Mouse (Mus musculus): ENCODE results near the gene Frmd7. TPM values are rescaled to one million over a fixed set of nuclear protein-coding genes. Genes with fewer than 3 reads are reported as not detected.

Frmd7 gene
- total and polyA plus RNA-seq, 3 experiments, result not detected

DNA sequence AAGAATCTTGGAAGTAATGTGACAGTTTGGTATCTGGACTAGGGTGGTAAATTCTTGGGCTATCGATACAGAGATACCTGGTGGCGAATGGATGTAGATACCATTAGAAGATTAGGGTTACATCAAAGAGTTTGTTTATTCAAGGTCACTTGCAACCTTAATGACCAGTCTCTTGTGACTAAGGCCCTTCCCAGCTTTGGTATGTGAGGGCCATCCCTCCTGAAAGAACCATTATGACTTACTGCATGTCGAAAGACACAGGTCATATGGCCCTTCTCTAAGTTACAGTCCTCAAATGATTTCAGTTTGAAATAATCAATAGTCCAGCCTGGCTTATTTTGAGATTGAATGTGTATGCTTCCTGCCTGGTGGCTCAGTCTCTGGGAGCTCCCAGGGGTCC is 5.4 kb downstream of the Frmd7 start:
- H3K9me3 ChIP-seq (replicated peaks), result no peaks in the 10 kb centered on the region
- H3K4me1 ChIP-seq (ENCODE audit: insufficient read depth, low read depth, low read length), result peaks cover 6% of the 10 kb centered on the region; the same call in 1 of the 2 replicates
- no peaks in the 10 kb centered on the region for H3K36me3 ChIP-seq (replicated peaks)
- TF ChIP-seq TAL1 (conservative IDR thresholded peaks at IDR 0.05; ENCODE audit: low read depth, low read length) (no peak), GATA2 (IDR thresholded peaks at IDR 0.05; ENCODE audit: borderline replicate concordance, low read depth, low read length) (no peak), CTCF (IDR thresholded peaks at IDR 0.05; ENCODE audit: low read depth, low read length) (no peak), GATA1 (IDR thresholded peaks at IDR 0.05; ENCODE audit: borderline replicate concordance, low read length) (no peak), POLR2AphosphoS5 (IDR thresholded peaks at IDR 0.05; ENCODE audit: insufficient replicate concordance, low read depth, low read length) (no peak)
- no peak overlapping the region for H3K4me3 ChIP-seq (ENCODE audit: low read depth, low read length)
- H3K27me3 ChIP-seq (ENCODE audit: insufficient read depth, low read length), result no peaks in the 10 kb centered on the region
- DNase-seq (ENCODE audit: low spot score) (no peak), ATAC-seq (ENCODE audit: extremely low read depth, insufficient number of reproducible peaks, low FRiP score, poor library complexity, severe bottlenecking) (no peak)

DNA sequence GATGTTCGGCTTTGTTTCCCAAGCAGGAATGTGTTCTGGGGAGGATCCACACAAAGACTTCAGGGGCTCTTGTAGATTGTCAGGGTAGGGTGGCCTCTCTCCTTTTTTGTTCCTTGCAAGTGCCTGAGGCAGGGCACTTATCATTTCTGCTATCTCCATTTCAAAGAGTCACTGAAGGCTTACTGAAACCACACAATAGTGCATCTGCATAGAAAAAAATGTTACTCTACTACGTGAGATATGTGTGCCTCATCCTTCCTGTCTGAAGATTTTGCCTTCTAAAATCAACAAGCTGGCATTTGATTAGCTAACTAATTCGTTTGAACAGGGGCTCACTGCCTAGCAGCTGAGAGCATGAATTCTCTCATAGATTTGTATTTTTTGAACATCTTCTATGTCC is 12.2 kb downstream of the Frmd7 start:
- Histone ChIP-seq H3K36me3 (replicated peaks) (no peaks in the 10 kb centered on the region), H3K4me3 (ENCODE audit: low read depth, low read length) (no peak overlapping the region; the same call in 1 of the 2 replicates), H3K4me1 (ENCODE audit: insufficient read depth, low read depth, low read length) (peaks cover 38% of the 10 kb centered on the region), H3K27me3 (ENCODE audit: insufficient read depth, low read length) (no peaks in the 10 kb centered on the region), H3K9me3 (replicated peaks) (no peaks in the 10 kb centered on the region)
- no peak for DNase-seq (ENCODE audit: low spot score)
- ATAC-seq (ENCODE audit: extremely low read depth, insufficient number of reproducible peaks, low FRiP score, poor library complexity, severe bottlenecking), result peak; percentile 32; the same call in 1 of the 2 replicates
- TF ChIP-seq TAL1 (conservative IDR thresholded peaks at IDR 0.05; ENCODE audit: low read depth, low read length), result no peak
- no peak for TF ChIP-seq GATA1 (IDR thresholded peaks at IDR 0.05; ENCODE audit: borderline replicate concordance, low read length)
- no peak for TF ChIP-seq POLR2AphosphoS5 (IDR thresholded peaks at IDR 0.05; ENCODE audit: insufficient replicate concordance, low read depth, low read length)
- TF ChIP-seq GATA2 (IDR thresholded peaks at IDR 0.05; ENCODE audit: borderline replicate concordance, low read depth, low read length), result no peak
- TF ChIP-seq CTCF (IDR thresholded peaks at IDR 0.05; ENCODE audit: low read depth, low read length), result no peak

DNA sequence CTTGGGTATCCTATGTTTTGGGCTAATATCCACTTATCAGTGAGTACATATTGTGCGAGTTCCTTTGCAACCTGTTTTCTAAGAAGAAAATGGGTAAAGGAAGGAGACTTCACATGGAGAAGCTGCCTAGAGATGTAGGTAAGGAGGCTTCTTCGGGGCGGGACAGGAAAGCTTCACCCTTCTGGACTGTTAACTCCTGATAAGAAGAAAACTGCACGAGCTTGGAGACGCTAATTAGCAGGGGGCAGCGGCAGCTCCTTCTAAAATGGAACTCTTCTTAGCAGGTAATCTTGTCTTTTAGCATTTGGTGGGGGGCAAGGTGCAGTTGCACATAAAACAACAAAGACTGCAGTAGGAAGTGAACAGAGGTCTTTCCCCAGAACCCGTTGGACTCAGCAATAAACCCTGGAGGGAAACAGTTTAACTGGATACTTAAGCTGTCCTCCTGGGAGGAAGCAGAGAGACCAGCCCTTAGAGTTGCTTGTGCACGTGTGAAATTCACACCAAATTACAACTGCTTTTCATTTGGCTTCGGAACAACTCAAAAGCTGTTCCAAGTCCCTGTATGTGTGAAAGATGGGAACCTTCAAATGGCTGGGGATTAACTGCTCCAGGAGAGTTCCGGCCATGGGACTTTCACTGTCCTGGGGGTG is 15.5 kb downstream of the Frmd7 start:
- peaks cover 40% of the 10 kb centered on the region for H3K4me1 ChIP-seq (ENCODE audit: insufficient read depth, low read depth, low read length)
- no peaks in the 10 kb centered on the region for H3K27me3 ChIP-seq (ENCODE audit: insufficient read depth, low read length)
- H3K4me3 ChIP-seq (ENCODE audit: low read depth, low read length), result peak overlapping the region; percentile 20; the same call in 1 of the 2 replicates
- TF ChIP-seq POLR2AphosphoS5 (IDR thresholded peaks at IDR 0.05; ENCODE audit: insufficient replicate concordance, low read depth, low read length), result no peak
- no peak for TF ChIP-seq CTCF (IDR thresholded peaks at IDR 0.05; ENCODE audit: low read depth, low read length)
- no peak for TF ChIP-seq GATA1 (IDR thresholded peaks at IDR 0.05; ENCODE audit: borderline replicate concordance, low read length)
- TF ChIP-seq TAL1 (conservative IDR thresholded peaks at IDR 0.05; ENCODE audit: low read depth, low read length), result peak; percentile 16; the same call in 1 of the 2 replicates
- TF ChIP-seq GATA2 (IDR thresholded peaks at IDR 0.05; ENCODE audit: borderline replicate concordance, low read depth, low read length), result no peak
- no peaks in the 10 kb centered on the region for H3K36me3 ChIP-seq (replicated peaks)
- H3K9me3 ChIP-seq (replicated peaks), result no peaks in the 10 kb centered on the region
- peak; percentile 65 for ATAC-seq (ENCODE audit: extremely low read depth, insufficient number of reproducible peaks, low FRiP score, poor library complexity, severe bottlenecking)
- no peak for DNase-seq (ENCODE audit: low spot score)

DNA sequence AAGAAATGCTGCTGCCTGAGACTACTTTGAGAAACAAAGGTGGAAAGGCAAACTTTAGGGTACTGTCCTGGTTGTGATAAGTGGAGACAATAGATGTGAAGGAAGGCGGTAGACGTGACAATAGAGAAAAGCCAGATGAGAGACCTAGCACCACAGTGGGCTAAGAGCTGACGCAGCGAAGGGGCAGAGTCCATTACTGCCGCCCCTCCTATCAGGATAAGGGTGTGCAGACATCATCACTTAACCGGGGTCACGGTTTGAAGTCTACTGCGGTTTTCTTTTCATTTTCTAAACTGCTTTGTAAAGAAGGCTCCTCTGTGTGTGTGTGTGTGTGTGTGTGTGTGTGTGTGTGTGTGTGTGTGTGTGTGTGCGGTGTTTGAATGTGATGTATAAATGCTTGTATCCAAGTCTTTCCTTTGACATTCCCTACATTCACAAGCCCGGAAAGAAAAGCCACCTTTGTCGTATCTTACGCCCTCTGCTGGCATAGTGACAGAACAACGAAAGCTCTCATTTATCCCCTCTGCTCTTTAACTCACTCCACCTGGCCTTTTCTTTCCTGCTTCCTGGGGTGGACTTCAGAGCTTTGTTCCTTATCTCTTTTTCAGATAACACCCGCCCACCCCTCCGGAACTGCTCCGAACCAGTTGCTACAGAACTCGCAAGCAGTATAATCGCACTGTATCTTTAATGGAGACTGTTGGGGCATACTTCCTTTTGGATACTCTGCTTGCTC is 17.7 kb downstream of the Frmd7 start:
- DNase-seq (ENCODE audit: low spot score), result no peak
- H3K36me3 ChIP-seq (replicated peaks), result no peaks in the 10 kb centered on the region
- peaks cover 27% of the 10 kb centered on the region for H3K4me1 ChIP-seq (ENCODE audit: insufficient read depth, low read depth, low read length)
- H3K4me3 ChIP-seq (ENCODE audit: low read depth, low read length), result no peak overlapping the region
- H3K27me3 ChIP-seq (ENCODE audit: insufficient read depth, low read length), result no peaks in the 10 kb centered on the region
- ATAC-seq (ENCODE audit: extremely low read depth, insufficient number of reproducible peaks, low FRiP score, poor library complexity, severe bottlenecking), result no peak
- no peaks in the 10 kb centered on the region for H3K9me3 ChIP-seq (replicated peaks)
- no peak for TF ChIP-seq POLR2AphosphoS5 (IDR thresholded peaks at IDR 0.05; ENCODE audit: insufficient replicate concordance, low read depth, low read length)
- TF ChIP-seq CTCF (IDR thresholded peaks at IDR 0.05; ENCODE audit: low read depth, low read length), result no peak
- no peak for TF ChIP-seq GATA1 (IDR thresholded peaks at IDR 0.05; ENCODE audit: borderline replicate concordance, low read length)
- no peak for TF ChIP-seq GATA2 (IDR thresholded peaks at IDR 0.05; ENCODE audit: borderline replicate concordance, low read depth, low read length)
- TF ChIP-seq TAL1 (conservative IDR thresholded peaks at IDR 0.05; ENCODE audit: low read depth, low read length), result no peak

DNA sequence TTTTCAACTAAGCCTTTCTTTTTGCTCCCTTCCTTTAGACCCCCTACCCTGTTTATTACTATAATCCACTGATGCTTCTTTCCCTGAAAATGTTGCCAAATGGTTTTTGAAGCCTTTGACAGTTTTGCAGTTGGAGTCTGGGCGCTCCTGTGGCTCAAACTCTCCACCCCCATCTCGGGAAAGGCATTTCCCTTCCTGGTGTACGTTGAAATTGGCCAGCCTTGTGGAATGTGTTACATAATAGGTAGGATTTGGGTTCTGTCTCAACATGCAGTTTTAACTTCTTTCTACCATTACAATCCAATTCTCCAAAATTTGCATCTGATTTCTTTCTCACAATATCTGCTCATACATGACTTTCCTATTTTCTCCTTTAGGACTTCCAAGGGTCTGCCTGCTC is 23.8 kb downstream of the Frmd7 start:
- H3K4me1 ChIP-seq (ENCODE audit: insufficient read depth, low read depth, low read length), result no peaks in the 10 kb centered on the region
- H3K27me3 ChIP-seq (ENCODE audit: insufficient read depth, low read length), result no peaks in the 10 kb centered on the region
- no peak for DNase-seq (ENCODE audit: low spot score)
- ATAC-seq (ENCODE audit: extremely low read depth, insufficient number of reproducible peaks, low FRiP score, poor library complexity, severe bottlenecking), result no peak
- H3K4me3 ChIP-seq (ENCODE audit: low read depth, low read length), result no peak overlapping the region
- H3K9me3 ChIP-seq (replicated peaks), result no peaks in the 10 kb centered on the region
- TF ChIP-seq GATA1 (IDR thresholded peaks at IDR 0.05; ENCODE audit: borderline replicate concordance, low read length) (no peak), GATA2 (IDR thresholded peaks at IDR 0.05; ENCODE audit: borderline replicate concordance, low read depth, low read length) (no peak), TAL1 (conservative IDR thresholded peaks at IDR 0.05; ENCODE audit: low read depth, low read length) (no peak), POLR2AphosphoS5 (IDR thresholded peaks at IDR 0.05; ENCODE audit: insufficient replicate concordance, low read depth, low read length) (no peak), CTCF (IDR thresholded peaks at IDR 0.05; ENCODE audit: low read depth, low read length) (no peak)
- H3K36me3 ChIP-seq (replicated peaks), result no peaks in the 10 kb centered on the region

DNA sequence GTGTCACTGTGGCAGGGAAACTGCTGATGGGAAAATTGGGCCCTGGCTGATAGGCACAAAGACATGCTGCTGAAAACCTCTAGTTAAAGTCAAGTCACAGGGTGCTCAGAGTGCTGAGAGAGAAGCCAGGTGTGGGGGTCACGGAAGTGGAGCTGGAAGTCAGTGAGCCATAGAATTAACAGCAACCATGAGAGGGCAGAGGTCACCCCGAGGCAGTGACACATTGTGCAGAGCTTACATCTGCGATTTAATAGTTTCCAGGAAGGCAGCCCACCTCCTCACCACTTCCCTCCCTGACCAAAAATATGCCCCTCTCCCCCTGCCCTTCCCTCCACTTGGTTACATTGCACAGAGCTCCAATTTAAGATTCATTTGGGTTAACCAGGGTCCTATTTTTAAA is 25.1 kb downstream of the Frmd7 start:
- ATAC-seq (ENCODE audit: extremely low read depth, insufficient number of reproducible peaks, low FRiP score, poor library complexity, severe bottlenecking), result no peak
- Histone ChIP-seq H3K36me3 (replicated peaks) (no peaks in the 10 kb centered on the region), H3K4me3 (ENCODE audit: low read depth, low read length) (no peak overlapping the region), H3K27me3 (ENCODE audit: insufficient read depth, low read length) (no peaks in the 10 kb centered on the region), H3K4me1 (ENCODE audit: insufficient read depth, low read depth, low read length) (no peaks in the 10 kb centered on the region), H3K9me3 (replicated peaks) (no peaks in the 10 kb centered on the region)
- no peak for TF ChIP-seq CTCF (IDR thresholded peaks at IDR 0.05; ENCODE audit: low read depth, low read length)
- TF ChIP-seq GATA1 (IDR thresholded peaks at IDR 0.05; ENCODE audit: borderline replicate concordance, low read length), result no peak
- TF ChIP-seq GATA2 (IDR thresholded peaks at IDR 0.05; ENCODE audit: borderline replicate concordance, low read depth, low read length), result no peak
- no peak for TF ChIP-seq POLR2AphosphoS5 (IDR thresholded peaks at IDR 0.05; ENCODE audit: insufficient replicate concordance, low read depth, low read length)
- no peak for TF ChIP-seq TAL1 (conservative IDR thresholded peaks at IDR 0.05; ENCODE audit: low read depth, low read length)
- DNase-seq (ENCODE audit: low spot score), result no peak

Data from G1E (cell line).